Mouse (Mus musculus): Measurements from ENCODE around the gene Npas3.

The Npas3 gene

GRCm38 (mm10) chr12:54064986-54065385, 816.5 kb downstream of the Npas3 start:
- no peak for DNase-seq (ENCODE audit: low spot score in 2 of 2)

GRCm38 (mm10) chr12:54065607-54066006, 817.1 kb downstream of the Npas3 start:
- DNase-seq (ENCODE audit: low spot score in 2 of 2), result no peak

DNA sequence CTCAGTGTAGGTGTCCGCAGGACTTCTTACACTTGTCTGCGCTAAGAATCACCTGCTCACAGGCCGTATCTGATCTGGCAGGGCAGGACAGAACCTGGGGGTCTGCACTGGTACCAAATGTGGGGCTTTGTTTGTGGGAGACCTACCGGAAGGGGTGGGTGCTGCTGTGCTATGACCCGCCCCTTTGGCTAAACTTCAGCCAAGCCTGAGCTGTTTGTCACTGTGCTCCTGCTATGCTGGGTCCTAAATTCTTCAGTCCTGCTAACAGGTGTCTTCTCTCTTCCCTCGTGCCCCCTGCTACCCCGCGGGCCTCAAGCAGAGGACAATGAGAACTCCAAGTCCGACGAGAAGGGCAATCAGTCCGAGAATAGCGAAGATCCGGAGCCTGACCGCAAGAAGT, 818.9 kb downstream of the Npas3 start:
- no peak for DNase-seq (ENCODE audit: low spot score in 2 of 2)

- no peak for DNase-seq (ENCODE audit: low spot score in 2 of 2)
Measured at GRCm38 (mm10) chr12:54067886-54068756, 819.6 kb downstream of the Npas3 start.

DNA sequence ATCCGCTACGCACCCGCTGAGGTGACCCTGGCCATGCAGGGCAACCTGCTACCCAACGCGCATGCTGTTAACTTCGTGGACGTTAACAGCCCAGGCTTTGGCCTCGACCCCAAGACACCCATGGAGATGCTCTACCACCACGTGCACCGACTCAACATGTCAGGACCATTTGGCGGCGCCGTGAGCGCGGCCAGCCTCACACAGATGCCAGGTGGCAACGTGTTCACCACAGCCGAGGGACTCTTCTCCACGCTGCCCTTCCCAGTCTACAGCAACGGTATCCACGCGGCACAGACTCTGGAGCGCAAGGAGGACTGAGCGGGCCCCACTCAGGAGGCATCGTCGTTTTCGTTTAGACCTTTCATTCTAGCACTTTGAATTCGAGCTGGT, 820.3 kb downstream of the Npas3 start:
- no peak for DNase-seq (ENCODE audit: low spot score in 2 of 2)

DNA sequence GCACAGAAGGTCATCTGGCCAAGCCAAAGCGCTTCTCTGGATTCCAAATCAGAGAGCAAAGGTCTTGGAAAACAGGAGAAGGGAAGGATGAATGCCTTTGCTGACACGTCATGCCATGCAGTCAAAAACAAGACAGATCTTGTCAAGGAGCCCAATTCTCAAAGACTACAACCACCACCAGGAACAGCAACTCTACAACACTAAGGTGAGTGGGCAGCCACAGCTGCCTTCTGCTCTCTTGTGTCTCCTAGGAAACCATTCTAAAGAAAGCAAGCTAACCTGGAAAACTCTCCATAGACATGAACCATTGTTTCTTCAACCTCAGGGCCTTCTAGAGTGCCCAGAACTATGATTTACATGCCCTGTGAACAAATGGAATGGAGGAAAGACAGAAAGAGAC, 825.5 kb downstream of the Npas3 start:
- DNase-seq (ENCODE audit: low spot score in 2 of 2), result peak in 1 of 2 experiments; percentile 12

- no peak for DNase-seq (ENCODE audit: low spot score in 2 of 2)
Measured at GRCm38 (mm10) chr12:54080996-54081395, 832.5 kb downstream of the Npas3 start.

- no peak for DNase-seq (ENCODE audit: low spot score in 2 of 2)
Measured at GRCm38 (mm10) chr12:54093729-54094128, 845.3 kb downstream of the Npas3 start.

GRCm38 (mm10) chr12:54096492-54096891, 848.0 kb downstream of the Npas3 start:
- DNase-seq (ENCODE audit: low spot score in 2 of 2), result no peak

- no peak for DNase-seq (ENCODE audit: low spot score in 2 of 2)
Measured at GRCm38 (mm10) chr12:54098136-54098535, 849.7 kb downstream of the Npas3 start.

DNA sequence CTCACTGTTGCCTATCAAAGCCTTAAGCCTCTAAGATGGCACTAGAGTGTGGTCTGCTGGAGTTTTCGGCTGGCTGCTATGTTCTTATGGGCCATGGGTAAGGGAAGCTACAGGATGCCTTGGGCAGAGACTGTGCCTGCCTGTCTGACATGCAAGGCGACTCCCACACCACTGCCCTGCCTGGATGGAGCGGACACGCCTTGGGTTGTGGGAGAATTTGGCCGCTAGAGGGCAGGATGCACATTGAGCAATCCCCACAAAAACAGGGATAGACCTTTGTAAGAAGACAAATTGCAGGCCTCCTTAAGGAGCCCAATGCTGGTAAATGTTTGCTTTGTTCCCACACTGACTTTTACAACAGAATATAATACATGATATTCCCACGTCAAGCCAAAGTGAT, 850.3 kb downstream of the Npas3 start:
- DNase-seq (ENCODE audit: low spot score in 2 of 2), result peak; percentile 44 to 50

DNA sequence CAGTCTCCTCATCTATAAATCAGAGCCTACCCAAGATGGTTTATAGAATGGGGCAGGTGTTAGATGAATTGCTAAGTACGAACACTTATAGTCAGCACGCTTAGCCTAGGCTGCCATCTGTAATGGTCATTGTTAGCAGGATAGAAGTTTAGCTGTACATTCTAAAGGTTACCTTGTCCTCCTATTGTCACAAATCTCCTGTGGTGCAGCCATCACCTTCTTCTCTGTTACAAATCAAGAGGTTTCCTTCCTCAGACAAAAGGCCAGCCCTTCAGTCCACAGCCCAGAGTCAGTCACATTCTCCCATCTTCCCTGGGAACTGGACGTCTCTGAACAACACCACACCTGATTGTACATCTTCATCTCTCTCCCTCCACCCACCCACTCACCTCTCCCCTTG, 851.0 kb downstream of the Npas3 start:
- DNase-seq (ENCODE audit: low spot score in 2 of 2), result no peak

DNA sequence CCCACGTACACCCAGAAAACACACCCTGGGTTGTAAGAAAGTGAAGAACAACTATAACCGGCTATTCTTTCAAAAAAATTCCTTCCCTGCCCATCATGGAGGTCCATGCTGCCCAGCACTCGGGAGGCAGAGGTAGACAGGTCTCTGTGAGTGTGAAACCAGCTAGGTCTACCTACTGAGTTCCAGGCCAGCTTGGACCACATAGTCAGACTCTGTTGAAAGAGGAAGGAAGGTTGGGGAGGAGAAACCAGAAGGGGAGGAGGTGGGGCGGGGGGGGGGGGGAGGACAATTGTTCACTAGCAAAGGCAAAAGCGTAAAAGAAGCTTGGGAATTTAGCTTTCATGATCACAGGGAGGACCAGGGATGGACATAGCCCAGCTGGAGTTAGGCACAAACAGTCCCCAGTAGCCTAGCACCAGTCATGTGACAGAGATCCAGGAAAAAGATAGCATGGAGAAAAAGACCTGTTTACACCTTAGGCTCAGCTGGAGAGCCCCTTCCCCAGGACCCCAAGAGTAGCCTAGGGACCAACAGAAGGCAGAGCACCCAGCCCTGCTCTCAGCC, 852.9 kb downstream of the Npas3 start:
- no peak for DNase-seq (ENCODE audit: low spot score in 2 of 2)

DNA sequence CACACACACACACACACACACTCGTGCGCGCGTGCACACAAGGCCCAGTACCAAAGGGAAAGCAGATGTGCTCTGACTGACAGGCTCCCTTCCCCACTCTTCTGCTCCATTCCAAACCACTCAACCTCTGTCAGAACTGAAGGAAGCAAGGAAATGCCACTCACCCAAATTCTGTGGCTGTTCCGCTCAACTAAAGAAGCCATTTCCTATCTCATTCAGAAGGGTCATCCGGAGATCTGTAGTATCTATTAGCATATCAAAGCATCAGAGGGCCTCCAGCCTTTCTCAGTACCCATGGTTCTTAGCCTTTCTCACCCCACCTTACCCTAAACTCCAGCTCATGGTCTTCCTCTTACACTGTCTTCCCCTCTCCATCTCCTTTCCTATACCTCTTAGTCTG, 854.0 kb downstream of the Npas3 start:
- DNase-seq (ENCODE audit: low spot score in 2 of 2), result no peak

- no peak for DNase-seq (ENCODE audit: low spot score in 2 of 2)
Measured at GRCm38 (mm10) chr12:54105531-54105930, 857.1 kb downstream of the Npas3 start.

- DNase-seq (ENCODE audit: low spot score in 2 of 2), result no peak
Measured at GRCm38 (mm10) chr12:54105946-54106345, 857.5 kb downstream of the Npas3 start.

DNA sequence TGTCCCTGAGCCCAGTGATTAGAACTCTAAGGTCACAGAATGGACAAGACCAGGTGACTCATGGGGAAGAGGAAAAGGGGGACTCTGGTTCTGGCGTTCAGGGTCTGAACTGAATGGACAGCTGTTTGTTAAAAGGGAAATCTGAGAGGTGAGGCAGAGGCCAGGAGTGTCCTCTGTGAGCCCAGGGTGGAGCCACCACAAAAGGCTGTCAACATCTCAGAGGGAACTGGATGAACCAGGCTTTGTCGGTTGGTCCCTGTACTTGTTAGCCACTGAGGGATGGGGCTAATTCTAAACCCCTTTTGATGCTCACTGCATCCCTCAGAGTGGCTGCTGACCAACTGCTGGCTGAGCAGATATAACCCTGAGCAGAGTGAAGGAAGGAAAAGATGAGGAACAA, 861.9 kb downstream of the Npas3 start:
- no peak for DNase-seq (ENCODE audit: low spot score in 2 of 2)

- DNase-seq (ENCODE audit: low spot score in 2 of 2), result no peak
Measured at GRCm38 (mm10) chr12:54110930-54111329, 862.5 kb downstream of the Npas3 start.

DNA sequence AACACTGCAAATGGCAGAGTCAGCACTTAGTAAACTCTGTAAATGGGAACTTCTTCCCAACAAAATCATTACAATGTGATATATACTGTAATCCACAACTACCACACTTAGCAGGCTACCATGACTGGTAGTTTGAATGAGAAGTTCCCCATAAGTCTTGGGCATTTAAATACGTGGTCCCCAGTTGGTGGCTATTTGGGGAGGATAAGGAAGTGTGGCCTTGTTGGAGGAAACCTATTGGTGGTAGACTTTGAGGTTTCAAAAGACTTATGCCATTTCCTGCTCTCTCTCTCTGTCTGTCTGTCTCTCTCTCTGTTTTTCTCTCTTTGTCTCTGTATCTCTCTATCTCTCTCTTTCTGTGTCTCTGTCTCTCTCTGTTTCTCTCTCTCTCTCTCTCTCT, 871.9 kb downstream of the Npas3 start:
- DNase-seq (ENCODE audit: low spot score in 2 of 2), result no peak

DNA sequence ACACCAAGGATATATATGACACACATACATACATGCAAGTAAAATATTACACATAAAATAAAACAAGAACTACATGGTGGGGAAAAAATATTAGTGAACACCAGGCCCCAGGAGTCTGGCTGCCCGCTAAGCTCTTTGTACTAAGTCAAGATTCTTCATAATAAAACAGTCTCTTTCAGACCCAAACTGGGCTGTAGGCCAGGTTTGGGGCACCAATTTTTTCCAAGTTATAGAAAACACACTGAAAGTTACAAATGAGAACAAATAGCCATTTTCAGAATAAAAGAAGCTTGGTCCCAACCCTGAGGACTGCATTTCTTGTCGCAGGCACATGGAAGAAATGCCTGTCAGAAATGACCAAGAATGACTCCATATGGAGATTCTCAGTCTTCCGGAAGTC, 872.8 kb downstream of the Npas3 start:
- DNase-seq (ENCODE audit: low spot score in 2 of 2), result no peak

Data from right cerebral cortex, postnatal 36 days (tissue).